Mouse (Mus musculus) erythroblast, embryonic 14.5 days (primary cell): ENCODE measurements around the gene Tpte.
"Not testable (repeated sequence)": the region's sequence is repeated elsewhere in the genome, so short reads cannot be mapped to it uniquely, and the experiment has no call there.

Experiments
- GATA1 ChIP-seq: IDR thresholded peaks from 2 replicates; pipeline ENCODE4 v1.6.1; 2012; ENCODE audit warnings: low read length, inconsistent platforms, mixed read lengths
- TAL1 ChIP-seq: IDR thresholded peaks from 3 replicates; pipeline ENCODE4 v1.6.1; 2012; ENCODE audit warnings: low read length, inconsistent platforms, mixed read lengths

GRCm38 (mm10) chr8:22304045-22304444 is 20.8 kb downstream of the Tpte start:
- not testable (repeated sequence) for TF ChIP-seq GATA1, TAL1
